Mouse (Mus musculus) embryonic fibroblast, embryonic 13.5 days (primary cell): Measurements from ENCODE around the gene Upf2. TPM values are rescaled to one million over a fixed set of nuclear protein-coding genes. Genes with fewer than 3 reads are reported as not detected.

Experiments used
- H3K27ac ChIP-seq: 2 replicates; pipeline ENCODE4 v1.5.1; 2012; ENCODE audit warnings: low read length, control low read depth, inconsistent platforms; ENCODE audit not compliant: insufficient read depth
- H3K4me1 ChIP-seq: 2 replicates; pipeline ENCODE4 v1.6.1; 2011; ENCODE audit warnings: low read length; ENCODE audit not compliant: control insufficient read depth, insufficient read depth
- H3K4me3 ChIP-seq: 2 replicates; pipeline ENCODE4 v1.5.1; 2011; ENCODE audit warnings: mild to moderate bottlenecking, control low read depth, low read length; ENCODE audit not compliant: insufficient read depth
- CTCF ChIP-seq: IDR thresholded peaks from 2 replicates; pipeline ENCODE4 v1.5.1; 2011; ENCODE audit warnings: mild to moderate bottlenecking, control low read depth, low read length, moderate library complexity, borderline replicate concordance; ENCODE audit not compliant: insufficient read depth
- POLR2A ChIP-seq: IDR thresholded peaks from 2 replicates; pipeline ENCODE4 v1.6.1; 2011; ENCODE audit warnings: low read depth, mild to moderate bottlenecking, control low read depth, low read length, moderate library complexity
- polyA plus RNA-seq: library from polyadenylated mRNA; stranded (reverse); fragments of >200 nt; gene quantifications from 2 replicates; pipeline ENCODE4 v1.2.4, GENCODE M21; 2011; ENCODE audit warnings: low read depth; ENCODE audit not compliant: missing spikeins, insufficient read length

Upf2 gene
- polyA plus RNA-seq: 30.6 and 34.4 TPM in 2 replicates

DNA sequence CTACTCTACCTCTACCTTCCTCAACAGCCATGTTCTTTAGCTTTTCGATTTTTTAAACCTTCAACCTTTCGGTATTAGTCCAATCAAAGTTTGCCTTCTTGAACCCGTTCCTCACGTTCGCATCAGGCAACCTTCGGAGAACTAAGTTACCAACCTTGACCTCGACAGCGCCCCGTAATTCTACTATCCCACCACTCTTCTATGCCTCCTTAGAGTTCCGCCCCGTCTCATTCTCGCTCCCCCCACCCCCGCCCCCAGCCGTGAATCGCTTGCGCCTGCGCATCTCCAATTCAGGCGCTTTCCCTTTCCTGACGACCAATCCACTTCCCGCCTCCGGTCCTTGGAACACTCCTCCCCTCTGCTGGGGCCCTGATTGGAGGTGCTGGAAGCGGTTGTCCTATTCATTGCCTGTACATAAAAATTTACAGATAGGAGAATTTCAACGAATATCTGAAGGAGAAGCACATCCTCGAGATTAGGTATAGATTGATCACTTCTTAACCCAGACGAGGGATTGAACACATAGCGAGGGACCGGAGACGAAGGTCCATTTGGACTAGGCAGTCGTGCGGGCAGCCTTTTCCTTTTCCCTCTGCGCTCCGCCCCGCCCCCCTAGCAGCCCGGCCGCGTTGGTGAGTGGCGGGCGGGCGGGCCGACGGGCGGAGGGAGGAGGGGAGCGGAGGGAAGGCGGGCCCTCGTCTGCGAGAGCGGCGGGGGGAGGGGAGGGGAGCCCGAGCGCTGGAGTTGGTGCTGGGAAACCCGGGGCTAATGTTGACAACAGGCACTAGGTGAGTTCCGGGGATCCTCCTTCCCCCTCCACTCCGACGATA is at the start of gene Upf2:
TSS of gene Upf2 (plus strand) at position 704 of the 830 bp plus-strand sequence.
- peak within 1 kb of the TSS; percentile 84 for H3K27ac ChIP-seq
- peaks cover 4% of the 10 kb centered on the region; the same call in 1 of the 2 replicates for H3K4me1 ChIP-seq
- TF ChIP-seq POLR2A (peak; percentile 91), CTCF (no peak)

GRCm38 (mm10) chr2:5906092-5906491 is 45.2 kb upstream of the Upf2 start:
- Histone ChIP-seq H3K4me3 (no peak overlapping the region), H3K27ac (no peak overlapping the region), H3K4me1 (no peaks in the 10 kb centered on the region)
- no peak for TF ChIP-seq CTCF
- TF ChIP-seq POLR2A: no peak

More for the DNA sequence above, at the start of gene Upf2:
- peak within 1 kb of the TSS; percentile 97 for H3K4me3 ChIP-seq

GRCm38 (mm10) chr2:5906625-5907024 is 44.6 kb upstream of the Upf2 start:
- TF ChIP-seq CTCF: no peak
- TF ChIP-seq POLR2A: no peak
- Histone ChIP-seq H3K27ac (no peak overlapping the region), H3K4me1 (no peaks in the 10 kb centered on the region), H3K4me3 (no peak overlapping the region)

DNA sequence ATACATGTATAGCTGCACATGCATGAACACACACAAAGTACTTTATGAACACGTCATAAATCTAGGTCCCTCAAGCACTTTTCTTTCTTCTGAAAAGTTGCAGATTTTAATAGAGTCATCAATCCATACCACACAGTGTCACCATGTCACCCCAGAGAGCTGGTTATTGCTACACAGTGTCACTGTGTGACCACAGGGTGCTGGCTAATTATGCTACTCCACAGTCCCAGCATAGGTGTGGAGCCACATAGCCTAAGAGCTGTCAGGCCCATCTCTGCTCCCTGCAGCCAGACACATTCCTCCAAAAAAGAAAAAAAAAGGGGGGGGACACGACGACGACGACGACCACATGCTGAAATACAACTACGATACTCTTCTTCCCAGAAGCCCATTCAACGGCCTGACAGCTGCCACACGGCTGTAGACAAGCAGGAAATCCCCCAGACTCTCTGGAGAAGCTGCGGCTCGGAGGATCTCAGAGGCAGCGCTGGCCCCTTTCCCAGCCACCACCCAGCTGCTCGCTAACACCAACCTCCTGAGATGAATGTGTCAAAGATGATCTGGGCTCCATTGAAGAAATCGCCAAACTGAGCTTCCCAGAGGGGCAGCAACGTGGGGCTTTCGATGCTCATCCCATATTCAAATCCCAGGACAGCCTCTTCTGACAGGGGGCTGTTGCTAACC is 39.8 kb upstream of the Upf2 start:
- TF ChIP-seq CTCF: no peak
- TF ChIP-seq POLR2A: no peak
- Histone ChIP-seq H3K4me3 (no peak overlapping the region), H3K4me1 (no peaks in the 10 kb centered on the region), H3K27ac (no peak overlapping the region)

DNA sequence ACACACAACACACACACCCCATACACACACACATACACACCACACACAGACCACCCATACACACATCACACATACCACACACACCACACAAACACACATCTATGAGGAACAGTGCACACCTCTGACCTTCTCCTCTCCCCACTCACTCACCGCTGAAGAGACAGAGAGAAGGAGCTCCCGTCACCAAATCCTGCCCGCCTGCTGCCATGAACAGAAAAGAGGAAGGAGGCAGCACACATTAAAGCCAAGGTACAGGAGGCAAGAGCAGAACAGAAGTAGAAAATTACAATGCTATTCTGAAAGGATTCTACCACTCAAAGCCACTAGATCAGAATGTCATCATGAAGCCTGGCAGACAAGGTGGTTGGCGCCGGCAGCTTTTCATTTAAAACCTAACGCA is 28.4 kb upstream of the Upf2 start:
- H3K4me3 ChIP-seq: no peak overlapping the region
- H3K27ac ChIP-seq: no peak overlapping the region
- no peaks in the 10 kb centered on the region for H3K4me1 ChIP-seq
- no peak for TF ChIP-seq POLR2A
- no peak for TF ChIP-seq CTCF

DNA sequence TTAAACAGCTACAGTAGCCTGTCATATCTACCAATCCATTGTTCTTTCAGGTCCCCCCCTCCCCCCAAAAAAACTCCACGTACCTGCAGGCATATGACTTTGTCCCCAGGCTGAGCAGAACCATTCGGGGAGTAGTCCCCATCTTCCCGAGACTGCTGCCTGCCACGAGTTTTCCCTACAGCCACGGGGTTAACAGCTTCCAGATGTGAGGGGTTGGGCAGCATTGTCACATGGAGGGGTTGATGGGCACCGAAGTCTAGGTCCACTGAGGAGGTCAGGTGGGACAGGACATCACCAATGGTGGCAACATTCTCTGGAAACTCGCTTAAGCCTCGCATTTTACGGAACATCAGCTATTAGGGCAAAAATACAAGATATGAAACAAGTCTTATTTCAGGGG is 27.5 kb upstream of the Upf2 start:
- no peak overlapping the region for H3K4me3 ChIP-seq
- no peak for TF ChIP-seq POLR2A
- no peak for TF ChIP-seq CTCF
- H3K27ac ChIP-seq: no peak overlapping the region
- no peaks in the 10 kb centered on the region for H3K4me1 ChIP-seq

GRCm38 (mm10) chr2:5927481-5927880 is 23.8 kb upstream of the Upf2 start:
- H3K4me1 ChIP-seq: no peaks in the 10 kb centered on the region
- H3K27ac ChIP-seq: no peak overlapping the region
- H3K4me3 ChIP-seq: no peak overlapping the region
- TF ChIP-seq CTCF: no peak
- no peak for TF ChIP-seq POLR2A

DNA sequence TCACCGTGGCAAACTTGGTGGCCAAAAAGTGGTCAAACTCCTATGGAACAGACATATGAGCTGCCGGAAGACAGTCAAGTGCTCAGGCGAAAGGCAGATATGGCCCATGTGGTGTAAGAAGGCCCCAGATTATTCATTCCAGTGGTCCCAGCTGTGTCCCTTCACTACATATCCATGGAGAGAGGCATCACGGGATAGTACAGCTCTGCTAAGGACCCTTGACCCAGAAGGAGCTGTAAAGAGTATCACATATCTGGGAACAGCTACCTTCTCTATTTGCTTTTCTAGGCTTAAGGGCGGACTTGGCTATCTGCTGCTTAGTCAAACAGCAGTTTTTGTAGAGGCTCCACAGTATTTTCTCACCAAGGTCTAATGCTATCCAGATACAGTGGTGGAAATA is 21.5 kb upstream of the Upf2 start:
- Histone ChIP-seq H3K27ac (no peak overlapping the region), H3K4me1 (no peaks in the 10 kb centered on the region), H3K4me3 (no peak overlapping the region)
- TF ChIP-seq CTCF (no peak), POLR2A (no peak)

DNA sequence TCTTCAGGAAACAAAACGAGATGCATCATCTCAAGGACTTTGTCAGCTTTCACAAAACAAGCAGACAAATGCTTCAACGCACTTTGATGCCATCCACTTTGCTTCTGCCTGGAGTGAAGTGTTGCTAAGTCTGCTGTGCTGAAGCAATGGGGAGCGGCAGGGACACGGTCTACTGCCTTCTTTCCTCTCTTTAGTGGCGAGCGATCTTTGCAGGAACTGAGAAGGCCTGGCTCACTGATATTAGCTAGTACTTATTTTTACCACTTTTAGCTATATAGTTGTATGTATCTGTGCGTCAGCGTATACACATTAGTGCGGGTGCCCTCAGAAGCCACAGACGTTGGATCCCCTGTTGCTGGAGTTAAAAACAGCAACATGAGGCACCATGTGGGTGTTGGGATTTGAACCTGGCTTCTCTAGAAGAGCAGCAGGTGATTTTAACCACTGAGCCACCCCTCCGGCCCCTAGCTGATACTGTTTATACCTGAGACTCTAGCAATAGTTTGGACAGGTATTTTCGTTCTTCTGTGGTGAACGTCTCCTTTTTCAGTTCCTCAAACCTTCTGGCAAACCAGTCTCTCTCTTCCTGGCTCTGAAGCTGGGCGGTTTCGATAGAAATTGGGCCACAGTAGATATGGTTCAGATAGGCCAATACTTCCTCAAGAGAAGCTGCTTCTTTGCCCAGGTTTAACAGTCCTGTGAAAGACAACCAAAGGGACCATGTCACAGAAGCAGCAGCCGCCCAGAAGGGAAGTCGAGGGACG is 20.8 kb upstream of the Upf2 start:
- Histone ChIP-seq H3K27ac (no peak overlapping the region), H3K4me3 (no peak overlapping the region), H3K4me1 (no peaks in the 10 kb centered on the region)
- TF ChIP-seq CTCF (no peak), POLR2A (no peak)
